Mouse (Mus musculus): ENCODE data around the gene Olfr1270. TPM values are rescaled to one million over a fixed set of nuclear protein-coding genes. Genes with fewer than 3 reads are reported as not detected.
"Not testable (repeated sequence)": the region's sequence is repeated elsewhere in the genome, so short reads cannot be mapped to it uniquely, and the experiment has no call there.

The Olfr1270 gene
- total RNA-seq (2021), result not detected

GRCm38 (mm10) chr2:90152991-90153390 lies at the start of gene Olfr1270:
Gene Olfr1270 (minus strand): TSS chr2:90153091.
- DNase-seq (ENCODE audit: extremely low spot score in 1 of 2, low spot score in 2 of 2), result no peak
- intact Hi-C loops (cut with DNase I), result no loop called here

- DNase-seq (ENCODE audit: extremely low spot score in 1 of 2, low spot score in 2 of 2); intact Hi-C loops (cut with DNase I): not testable (repeated sequence)
These were observed 46.7 kb upstream of the Olfr1270 start for GRCm38 (mm10) chr2:90199606-90200005.

GRCm38 (mm10) chr2:90195285-90195684 lies 42.4 kb upstream of the Olfr1270 start:
- DNase-seq (ENCODE audit: extremely low spot score in 1 of 2, low spot score in 2 of 2); intact Hi-C loops (cut with DNase I): not testable (repeated sequence)

GRCm38 (mm10) chr2:90194750-90195149 lies 41.9 kb upstream of the Olfr1270 start:
- DNase-seq (ENCODE audit: extremely low spot score in 1 of 2, low spot score in 2 of 2); intact Hi-C loops (cut with DNase I): not testable (repeated sequence)

- intact Hi-C loops (cut with DNase I); DNase-seq (ENCODE audit: extremely low spot score in 1 of 2, low spot score in 2 of 2): not testable (repeated sequence)
These were observed 34.2 kb upstream of the Olfr1270 start for GRCm38 (mm10) chr2:90187082-90187481.

- DNase-seq (ENCODE audit: extremely low spot score in 1 of 2, low spot score in 2 of 2); intact Hi-C loops (cut with DNase I): not testable (repeated sequence)
These were observed 33.2 kb upstream of the Olfr1270 start for GRCm38 (mm10) chr2:90186082-90186481.

- DNase-seq (ENCODE audit: extremely low spot score in 1 of 2, low spot score in 2 of 2), result no peak
- intact Hi-C loops (cut with DNase I), result no loop called here
These were observed 1.0 kb upstream of the Olfr1270 start for GRCm38 (mm10) chr2:90153916-90154315.

GRCm38 (mm10) chr2:90142196-90142595 lies 10.7 kb downstream of the Olfr1270 start, which contains the start of gene Olfr32:
Gene Olfr32 (minus strand): TSS chr2:90142296.
- DNase-seq (ENCODE audit: extremely low spot score in 1 of 2, low spot score in 2 of 2), result no peak
- intact Hi-C loops (cut with DNase I), result no loop called here

GRCm38 (mm10) chr2:90121312-90121711 lies 31.6 kb downstream of the Olfr1270 start, which contains the start of gene Olfr1269:
Gene Olfr1269 (minus strand): TSS chr2:90121412.
- intact Hi-C loops (cut with DNase I), result no loop called here

More at GRCm38 (mm10) chr2:90121312-90121711, 31.6 kb downstream of the Olfr1270 start, which contains the start of gene Olfr1269:
- DNase-seq (ENCODE audit: extremely low spot score in 1 of 2, low spot score in 2 of 2), result no peak

Other genes with a start within 250 kb of the Olfr1270 start
- not detected for gene Olfr1258, start 225.8 kb downstream of the Olfr1270 start, total RNA-seq (2021)
- not detected for gene Olfr1259, start 204.4 kb downstream of the Olfr1270 start, total RNA-seq (2021)
- not detected for gene Olfr1260, start 178.8 kb downstream of the Olfr1270 start, total RNA-seq (2021)
- not detected for gene Olfr1261, start 161.9 kb downstream of the Olfr1270 start, total RNA-seq (2021)
- gene Olfr1262, start 152.9 kb downstream of the Olfr1270 start, total RNA-seq (2021), result not detected
- gene Olfr1263, start 141.0 kb downstream of the Olfr1270 start, total RNA-seq (2021), result not detected
- gene Olfr1264, start 127.5 kb downstream of the Olfr1270 start, total RNA-seq (2021), result not detected
- under 1 TPM in 1 of 2 experiments, not detected in 1; 0.08 TPM for gene Olfr1265, start 117.8 kb downstream of the Olfr1270 start, total RNA-seq (2021)
- not detected for gene Olfr140, start 89.5 kb downstream of the Olfr1270 start, total RNA-seq (2021)
- not detected for gene Olfr1269, start 31.7 kb downstream of the Olfr1270 start, total RNA-seq (2021)
- gene Olfr32, start 10.8 kb downstream of the Olfr1270 start, total RNA-seq (2021), result not detected
- gene Olfr1506, start 71.4 kb upstream of the Olfr1270 start, total RNA-seq (2021), result under 1 TPM in 1 of 2 experiments, not detected in 1; 0.17 TPM
- gene Olfr142, start 104.5 kb upstream of the Olfr1270 start, total RNA-seq (2021), result not detected
- gene Olfr1271, start 117.9 kb upstream of the Olfr1270 start, total RNA-seq (2021), result not detected
- gene Olfr1272, start 139.8 kb upstream of the Olfr1270 start, total RNA-seq (2021), result not detected
- gene Gm13769, start 169.1 kb upstream of the Olfr1270 start, total RNA-seq (2021), result not detected
- not detected for gene Olfr1274-ps, start 245.6 kb upstream of the Olfr1270 start, total RNA-seq (2021)